Mouse (Mus musculus): ENCODE measurements at regions not wholly inside any gene's neighbourhood (a gene's known extent, or its start where the extent isn't known, plus 50 kb on each side); places are given as distances from the start of the nearest gene placed in this dataset.
"Not testable (repeated sequence)": the region's sequence is repeated elsewhere in the genome, so short reads cannot be mapped to it uniquely, and the experiment has no call there.

GRCm38 (mm10) chr15:19980625-19981024 lies 468.4 kb upstream of the Cdh12 start:
- not testable (repeated sequence) for DNase-seq (ENCODE audit: low read depth, low spot score)

GRCm38 (mm10) chr15:19985001-19985400 lies 464.1 kb upstream of the Cdh12 start:
- not testable (repeated sequence) for DNase-seq (ENCODE audit: low read depth, low spot score)

GRCm38 (mm10) chr15:20031772-20032171 lies 417.3 kb upstream of the Cdh12 start:
- DNase-seq (ENCODE audit: low read depth, low spot score), result peak; percentile 3

- DNase-seq (ENCODE audit: low read depth, low spot score), result no peak
Measured at GRCm38 (mm10) chr15:20034382-20034781, 414.7 kb upstream of the Cdh12 start.

GRCm38 (mm10) chr15:20038550-20039435 lies 410.3 kb upstream of the Cdh12 start:
- peak; percentile 3 for DNase-seq (ENCODE audit: low read depth, low spot score)

GRCm38 (mm10) chr15:20040041-20040440 lies 409.0 kb upstream of the Cdh12 start:
- no peak for DNase-seq (ENCODE audit: low read depth, low spot score)

- DNase-seq (ENCODE audit: low read depth, low spot score), result peak; percentile 74
Measured at GRCm38 (mm10) chr15:20084958-20085357, 364.1 kb upstream of the Cdh12 start.

GRCm38 (mm10) chr15:20089780-20090179 lies 359.3 kb upstream of the Cdh12 start:
- DNase-seq (ENCODE audit: low read depth, low spot score), result no peak

GRCm38 (mm10) chr15:20090522-20090921 lies 358.5 kb upstream of the Cdh12 start:
- DNase-seq (ENCODE audit: low read depth, low spot score), result no peak

- DNase-seq (ENCODE audit: low read depth, low spot score), result no peak
Measured at GRCm38 (mm10) chr15:20095764-20096163, 353.3 kb upstream of the Cdh12 start.

- peak; percentile 8 for DNase-seq (ENCODE audit: low read depth, low spot score)
Measured at GRCm38 (mm10) chr15:20119518-20119917, 329.5 kb upstream of the Cdh12 start.

- DNase-seq (ENCODE audit: low read depth, low spot score), result peak; percentile 3
Measured at GRCm38 (mm10) chr15:20123586-20123985, 325.5 kb upstream of the Cdh12 start.

GRCm38 (mm10) chr15:20135893-20136570 lies 313.0 kb upstream of the Cdh12 start:
- DNase-seq (ENCODE audit: low read depth, low spot score), result peak; percentile 29

- DNase-seq (ENCODE audit: low read depth, low spot score), result no peak
Measured at GRCm38 (mm10) chr15:20151910-20152309, 297.2 kb upstream of the Cdh12 start.

Measured in brain, adult 2 months (tissue).